Mouse (Mus musculus): ENCODE data around the gene Gramd1b. TPM values are rescaled to one million over a fixed set of nuclear protein-coding genes. Genes with fewer than 3 reads are reported as not detected.

The Gramd1b gene
- total RNA-seq, 2 experiments from 2014 or later = 19.7 to 25.3 TPM

DNA sequence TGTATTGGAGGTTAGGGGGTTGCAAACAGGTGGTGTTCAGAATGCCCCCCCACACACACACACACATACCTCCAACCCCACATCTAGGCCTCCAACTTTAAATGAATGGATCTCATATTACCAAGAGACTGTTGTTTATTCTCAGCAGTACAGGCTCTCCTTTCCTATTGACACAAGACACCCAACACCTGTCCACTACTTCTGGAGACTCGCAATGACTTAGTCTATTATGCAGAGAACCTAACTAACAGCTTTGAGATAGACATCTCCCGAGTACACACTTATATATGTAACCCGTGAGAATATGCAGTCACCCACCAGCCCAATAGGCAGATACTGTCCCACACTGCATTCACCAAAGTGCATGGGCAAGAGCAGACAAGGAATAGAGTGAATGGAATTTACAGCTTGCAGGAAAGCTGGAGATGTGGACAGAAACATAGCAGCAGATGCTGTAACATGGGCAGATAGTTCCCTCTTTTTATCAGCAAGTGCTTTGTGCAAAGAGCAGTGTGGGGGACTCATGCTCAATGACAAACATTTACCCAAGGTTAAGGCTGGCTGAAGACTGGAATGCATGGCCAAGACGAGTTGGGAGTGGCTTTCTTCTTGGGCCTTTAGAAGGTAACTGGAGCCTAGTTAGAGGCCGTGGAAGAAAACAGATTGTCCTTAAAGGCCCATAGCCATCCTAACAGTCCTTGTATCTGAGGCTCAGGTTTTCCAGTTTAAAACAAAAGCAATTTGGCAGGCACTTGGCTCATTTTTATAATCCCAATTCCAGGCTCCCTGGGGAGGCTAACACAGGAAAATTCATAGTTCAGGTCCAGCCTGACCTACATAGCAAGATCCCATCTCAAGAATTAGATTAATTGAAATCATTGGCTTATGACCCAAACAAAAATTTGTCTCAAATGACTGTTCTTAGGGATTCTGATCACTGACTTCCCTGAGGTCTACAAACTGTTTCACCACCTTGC, 71.6 kb downstream of the Gramd1b start:
- DNase-seq (ENCODE audit: low spot score in 2 of 2) = no peak

DNA sequence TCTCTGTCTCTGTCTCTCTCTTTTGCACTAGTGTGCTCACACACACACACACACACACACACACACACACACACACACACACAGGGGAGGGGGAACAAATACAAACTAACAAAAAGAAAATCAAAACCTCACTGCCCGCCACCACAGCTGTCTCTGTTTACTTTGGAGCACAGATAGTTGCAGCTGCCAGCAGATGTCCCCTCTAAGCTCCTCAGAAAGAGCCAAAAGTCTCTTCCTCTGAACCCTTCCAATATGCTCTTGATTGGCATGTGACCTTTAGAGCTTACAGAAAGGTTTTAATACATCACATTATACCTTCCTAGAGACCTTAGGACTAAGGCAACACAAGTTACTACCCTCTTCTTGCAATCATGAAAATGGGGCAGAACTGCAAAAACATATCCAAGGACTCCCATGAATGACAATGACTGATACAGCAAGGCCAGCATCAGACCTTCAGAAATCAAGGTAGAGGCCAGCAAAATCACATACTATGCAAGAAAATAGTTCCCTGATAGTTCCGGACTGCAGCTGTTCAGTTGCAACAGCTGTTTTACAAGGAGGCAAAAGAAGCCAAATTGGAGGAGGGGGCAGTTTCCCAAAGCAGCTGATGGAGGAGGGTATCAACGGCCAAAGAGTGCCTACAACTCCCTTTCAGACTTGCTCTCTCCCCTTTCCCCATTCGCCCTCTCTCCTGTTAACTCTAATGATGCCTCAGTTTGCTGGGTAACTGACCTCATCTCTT, 72.5 kb downstream of the Gramd1b start:
- DNase-seq (ENCODE audit: low spot score in 2 of 2) = no peak

DNA sequence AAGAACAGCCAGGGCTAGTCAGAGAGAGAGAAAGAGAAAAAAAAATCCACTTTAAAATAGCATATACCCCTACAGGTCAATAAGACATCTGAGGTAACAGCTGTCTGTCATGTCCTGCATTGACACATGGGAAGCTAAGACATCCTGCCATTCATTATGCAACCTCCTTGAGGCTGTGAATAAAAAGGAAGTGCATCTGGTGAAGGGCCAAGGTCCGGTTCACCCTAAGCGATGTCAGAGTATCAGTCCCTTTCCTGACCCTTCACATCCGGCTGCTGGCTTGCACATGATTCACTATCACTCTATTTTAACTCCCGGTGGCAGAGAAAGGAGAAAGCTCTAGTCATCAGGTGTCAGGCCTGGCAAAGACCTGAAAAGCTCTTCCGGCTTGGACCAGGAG, 73.7 kb downstream of the Gramd1b start:
- no peak for DNase-seq (ENCODE audit: low spot score in 2 of 2)

DNA sequence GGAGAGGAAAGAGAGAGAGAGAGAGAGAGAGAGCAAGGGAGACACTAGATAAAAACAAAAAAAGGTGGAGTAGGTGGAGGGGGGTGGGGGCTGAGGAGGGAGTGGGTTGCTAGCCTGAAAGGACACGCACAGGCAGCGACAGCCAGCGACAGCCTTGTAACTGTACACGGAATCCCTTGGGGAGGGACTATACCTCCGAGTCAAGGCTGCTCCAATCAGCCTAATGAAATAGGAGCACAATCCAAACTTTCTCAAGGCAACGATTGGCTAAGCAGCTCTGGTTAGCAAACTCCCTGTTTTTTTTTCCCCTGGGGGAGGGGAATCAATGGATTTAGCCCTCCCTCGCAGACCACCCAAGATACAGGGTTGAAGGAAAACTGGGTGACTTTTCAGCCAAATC, 75.0 kb downstream of the Gramd1b start:
- DNase-seq (ENCODE audit: low spot score in 2 of 2) = no peak

DNA sequence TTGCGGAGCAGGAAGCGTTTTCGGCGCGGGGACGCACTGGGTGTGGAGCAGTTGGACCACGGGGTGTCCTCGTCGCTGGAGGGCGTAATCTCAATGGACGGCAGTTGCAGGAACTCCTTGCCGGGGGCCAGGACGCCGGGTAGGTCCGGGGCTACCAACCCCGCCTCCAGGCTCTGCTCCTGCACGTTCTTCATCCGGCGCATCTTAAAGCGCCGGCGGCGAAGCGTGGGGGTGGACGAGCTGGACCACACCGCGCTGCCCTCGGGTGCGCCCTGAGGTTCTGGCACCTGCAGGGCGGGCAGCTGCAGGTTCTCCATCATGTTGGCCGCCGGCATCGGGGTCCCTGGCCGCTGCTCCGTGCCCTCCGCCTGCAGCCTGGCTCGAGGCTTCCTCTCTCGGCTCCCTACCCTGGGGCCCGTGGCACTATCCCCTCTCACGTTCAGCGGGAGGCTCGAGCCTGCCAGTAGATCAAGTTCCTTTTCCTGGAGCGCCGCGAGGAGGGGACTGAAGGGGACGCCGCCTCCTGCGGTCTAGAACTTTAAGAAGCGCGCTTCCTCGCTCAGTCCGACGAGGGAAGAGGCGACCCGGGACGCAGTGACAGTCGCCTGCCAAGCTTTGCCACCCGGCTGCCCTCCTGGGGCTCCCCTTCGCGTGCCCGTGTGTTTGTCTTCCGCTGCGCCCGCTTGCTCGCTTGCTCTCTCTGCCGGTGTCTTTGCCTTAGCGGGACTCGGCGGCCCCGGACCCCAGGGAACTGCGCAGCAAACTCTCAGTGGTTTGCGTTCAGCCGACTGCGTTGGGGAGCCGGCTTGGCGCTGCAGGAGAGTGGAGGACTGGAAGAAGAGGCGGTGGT, 75.6 kb downstream of the Gramd1b start:
- DNase-seq (ENCODE audit: low spot score in 2 of 2) = peak; percentile 31 to 56

DNA sequence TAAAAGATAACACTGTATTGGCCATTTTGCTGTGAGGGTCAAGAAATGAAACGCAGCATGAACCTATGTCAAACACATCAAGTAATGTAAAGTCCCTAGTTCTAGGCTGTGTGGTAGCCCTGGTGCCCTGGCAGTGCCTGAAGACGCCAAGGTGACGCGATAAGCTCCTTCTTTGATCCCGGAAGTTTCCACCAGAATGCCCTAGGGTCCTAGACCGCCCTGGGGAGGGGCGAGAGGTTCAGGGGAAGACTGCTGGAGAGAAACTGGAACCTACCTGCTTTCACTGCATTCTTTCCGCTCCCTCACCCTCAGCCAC, 76.2 kb downstream of the Gramd1b start:
- no peak for DNase-seq (ENCODE audit: low spot score in 2 of 2)

DNA sequence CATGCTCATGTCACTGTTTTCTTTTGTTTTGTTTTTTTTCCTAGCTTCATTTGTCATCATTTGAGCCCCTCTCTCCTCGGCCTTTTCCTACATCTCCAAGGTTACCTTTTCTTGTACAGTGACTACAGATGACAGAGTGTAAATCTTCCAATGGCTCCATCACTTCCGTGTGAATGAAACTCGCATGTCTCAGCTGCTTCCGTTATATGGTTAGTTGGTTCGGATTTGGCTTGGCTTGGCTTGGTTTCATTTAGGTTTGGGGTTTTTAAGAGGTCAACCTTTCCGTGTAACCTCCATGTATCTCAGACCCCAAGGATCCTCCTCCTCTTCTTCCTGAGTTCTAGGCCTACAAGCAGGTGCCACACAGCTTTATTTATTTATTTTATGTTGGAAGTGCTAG, 77.3 kb downstream of the Gramd1b start:
- no peak for DNase-seq (ENCODE audit: low spot score in 2 of 2)

DNA sequence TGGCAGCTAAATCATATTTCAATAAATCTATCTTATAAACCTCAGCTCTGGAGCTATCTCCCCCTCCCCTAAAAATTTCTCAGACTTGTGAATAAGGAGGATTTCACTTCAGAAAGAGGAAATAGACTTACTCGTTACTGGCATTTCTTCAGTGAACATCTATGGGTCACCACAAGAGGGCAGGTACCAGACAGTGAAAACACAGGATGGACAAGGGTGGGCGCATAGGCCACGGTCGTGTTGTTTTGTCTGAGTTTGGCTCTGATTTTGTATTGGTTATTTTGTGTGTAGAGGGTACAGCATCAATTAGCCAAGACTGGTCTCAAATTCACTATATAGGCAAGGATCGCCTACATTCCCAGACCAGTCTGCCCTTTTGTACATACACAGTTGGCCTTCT, 79.0 kb downstream of the Gramd1b start:
- DNase-seq (ENCODE audit: low spot score in 2 of 2) = no peak

DNA sequence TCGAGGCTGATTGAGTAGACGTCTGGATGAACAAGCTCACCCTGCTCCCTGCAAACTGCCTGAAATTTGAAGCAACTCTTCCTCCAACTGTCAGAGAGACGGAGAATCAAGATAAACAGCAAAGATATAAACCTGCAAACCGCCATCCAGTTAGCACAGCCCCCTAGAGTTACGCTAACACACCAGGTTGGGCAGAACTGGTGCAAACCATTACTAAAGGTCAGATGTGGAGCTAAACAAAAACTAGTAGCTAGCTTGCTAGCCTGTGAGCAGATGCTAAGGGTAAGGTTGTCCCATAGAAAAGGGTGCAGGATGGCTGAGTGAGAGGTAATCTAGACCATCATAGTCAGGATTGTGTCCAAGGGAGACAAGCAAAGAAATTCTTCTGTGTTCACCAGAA, 80.4 kb downstream of the Gramd1b start:
- DNase-seq (ENCODE audit: low spot score in 2 of 2) = no peak

DNA sequence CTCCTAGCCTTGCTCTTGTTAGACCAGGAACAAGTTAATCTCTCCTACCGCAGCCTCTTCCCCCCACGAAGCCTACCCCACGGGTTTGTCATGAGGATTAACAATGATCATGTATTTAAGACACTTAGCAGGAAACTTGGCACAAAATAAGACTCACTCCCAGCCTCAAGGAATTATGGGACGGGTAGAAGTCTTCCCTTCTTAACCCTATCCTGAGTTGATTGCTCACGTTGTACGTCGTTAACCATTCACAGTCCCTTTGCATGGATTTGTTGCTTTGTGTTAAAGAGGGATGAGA, 80.8 kb downstream of the Gramd1b start:
- DNase-seq (ENCODE audit: low spot score in 2 of 2) = no peak

DNA sequence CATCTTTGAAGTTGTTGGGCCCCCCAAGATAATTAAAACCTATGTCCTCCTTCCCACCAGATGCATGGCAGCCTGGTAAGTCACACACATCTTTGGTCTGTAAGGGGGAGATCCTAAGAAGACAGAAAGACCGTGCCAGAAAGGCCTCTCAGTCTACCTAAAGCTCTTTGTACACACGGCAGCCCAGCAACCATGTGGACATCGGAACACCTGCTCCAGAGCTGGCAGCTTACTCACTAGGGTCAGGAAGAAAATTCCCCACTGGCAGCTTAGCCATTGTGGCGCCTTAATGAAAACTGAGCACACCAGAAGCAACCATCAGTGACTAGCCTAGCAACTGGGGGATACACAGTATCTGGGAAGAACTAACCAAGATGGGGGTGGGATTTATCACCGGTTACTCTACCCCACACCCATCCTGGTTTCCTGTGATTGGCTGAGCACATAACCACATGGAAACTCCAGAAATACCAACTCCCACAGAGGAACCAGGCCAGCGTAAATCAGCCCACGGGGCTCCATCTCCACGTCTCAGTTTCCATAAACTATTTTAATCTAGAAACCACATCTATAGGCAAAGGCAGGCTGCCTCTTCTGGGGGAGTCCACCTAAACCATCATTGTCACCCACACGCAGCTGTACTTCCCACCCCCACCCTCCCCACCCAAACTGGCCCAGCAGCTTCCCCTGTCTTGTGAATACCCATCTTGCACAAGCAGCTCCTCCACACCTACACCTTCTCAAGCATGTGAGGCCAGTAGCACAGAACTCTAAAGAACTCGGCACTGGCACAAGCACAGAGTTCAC, 81.4 kb downstream of the Gramd1b start:
- no peak for DNase-seq (ENCODE audit: low spot score in 2 of 2)

DNA sequence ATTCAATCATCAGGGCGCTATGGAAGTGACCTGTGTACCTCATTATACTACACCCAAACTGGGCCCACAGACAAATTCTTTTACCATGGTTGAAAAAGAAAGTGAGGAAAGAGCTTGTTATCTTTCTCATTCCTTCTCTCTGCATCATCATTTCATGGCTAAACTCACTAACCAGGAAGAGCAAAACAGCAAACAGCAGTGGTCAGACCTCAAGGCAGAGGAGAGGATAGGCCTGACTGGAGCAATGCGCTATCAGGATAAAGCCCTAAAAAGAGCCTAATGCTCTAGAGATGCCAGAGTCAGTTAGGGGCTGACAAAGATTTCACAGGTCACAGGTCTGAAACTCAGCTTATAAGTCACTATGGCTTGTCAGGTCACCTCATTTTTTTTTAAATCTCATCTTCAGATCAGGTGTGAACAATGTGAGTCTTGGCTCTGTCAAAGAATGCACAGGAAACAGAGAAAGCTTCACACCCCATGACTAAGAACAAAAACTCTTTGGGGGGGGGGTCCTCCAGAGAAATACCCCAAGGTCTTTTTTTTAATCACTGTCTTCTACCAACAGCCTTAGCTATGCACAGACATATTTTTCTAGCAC, 82.4 kb downstream of the Gramd1b start:
- no peak for DNase-seq (ENCODE audit: low spot score in 2 of 2)

DNA sequence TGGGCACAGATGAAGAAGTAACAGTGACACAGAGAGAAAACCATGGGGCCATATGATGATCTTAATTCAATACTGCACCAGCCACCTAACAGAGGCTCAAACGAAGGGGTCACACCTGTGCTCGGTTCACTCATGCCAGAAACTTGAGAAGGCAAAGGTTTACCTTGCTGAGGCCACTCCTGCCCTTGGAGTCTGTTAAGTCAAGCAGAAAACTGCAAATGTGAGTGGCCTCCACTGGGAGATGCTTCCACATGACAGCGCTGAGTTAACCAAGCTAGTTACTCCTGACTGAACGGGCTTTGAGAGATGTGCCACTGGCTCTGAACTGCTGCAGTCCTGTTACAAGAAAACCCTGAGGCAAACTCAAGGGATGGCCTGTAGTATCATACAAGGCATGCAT, 83.9 kb downstream of the Gramd1b start:
- no peak for DNase-seq (ENCODE audit: low spot score in 2 of 2)

DNA sequence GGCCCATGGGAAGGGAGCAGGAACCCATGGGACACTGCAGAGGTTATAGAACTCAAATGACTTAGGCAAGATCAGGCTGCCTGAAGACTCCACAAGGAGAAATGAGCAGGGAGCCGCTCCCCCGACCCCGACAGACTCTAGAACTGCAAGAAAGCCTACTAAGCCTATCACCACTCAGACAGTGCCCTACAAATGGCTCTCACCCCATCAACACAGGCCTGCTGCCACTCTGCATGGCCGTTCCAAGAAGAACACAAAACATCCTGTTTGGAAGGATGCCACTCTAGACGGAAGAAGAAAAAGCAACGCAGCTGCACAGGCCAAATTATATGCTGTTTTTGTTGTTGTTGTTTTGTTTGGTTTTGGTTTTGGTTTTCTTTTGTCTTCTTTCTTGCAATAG, 86.2 kb downstream of the Gramd1b start:
- no peak for DNase-seq (ENCODE audit: low spot score in 2 of 2)

DNA sequence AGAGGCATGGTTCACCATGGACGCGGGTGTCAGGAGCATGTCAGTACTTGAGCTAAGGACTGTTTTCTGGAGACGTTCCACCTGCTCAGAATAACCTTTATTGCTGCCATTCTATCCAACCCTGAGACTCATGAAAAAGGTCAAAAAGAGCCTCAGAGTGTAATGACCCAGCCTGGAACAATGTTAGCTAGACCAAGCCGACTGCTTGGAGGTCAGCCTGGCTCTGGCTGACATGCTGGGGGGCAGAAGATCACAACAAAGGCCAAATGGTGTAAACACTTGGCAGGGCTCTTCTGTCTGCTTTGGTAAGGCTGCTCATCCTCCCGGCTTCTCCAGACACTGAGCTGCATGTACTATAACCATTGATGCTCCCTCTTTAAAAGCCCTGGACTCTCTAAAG, 88.4 kb downstream of the Gramd1b start:
- DNase-seq (ENCODE audit: low spot score in 2 of 2) = no peak

DNA sequence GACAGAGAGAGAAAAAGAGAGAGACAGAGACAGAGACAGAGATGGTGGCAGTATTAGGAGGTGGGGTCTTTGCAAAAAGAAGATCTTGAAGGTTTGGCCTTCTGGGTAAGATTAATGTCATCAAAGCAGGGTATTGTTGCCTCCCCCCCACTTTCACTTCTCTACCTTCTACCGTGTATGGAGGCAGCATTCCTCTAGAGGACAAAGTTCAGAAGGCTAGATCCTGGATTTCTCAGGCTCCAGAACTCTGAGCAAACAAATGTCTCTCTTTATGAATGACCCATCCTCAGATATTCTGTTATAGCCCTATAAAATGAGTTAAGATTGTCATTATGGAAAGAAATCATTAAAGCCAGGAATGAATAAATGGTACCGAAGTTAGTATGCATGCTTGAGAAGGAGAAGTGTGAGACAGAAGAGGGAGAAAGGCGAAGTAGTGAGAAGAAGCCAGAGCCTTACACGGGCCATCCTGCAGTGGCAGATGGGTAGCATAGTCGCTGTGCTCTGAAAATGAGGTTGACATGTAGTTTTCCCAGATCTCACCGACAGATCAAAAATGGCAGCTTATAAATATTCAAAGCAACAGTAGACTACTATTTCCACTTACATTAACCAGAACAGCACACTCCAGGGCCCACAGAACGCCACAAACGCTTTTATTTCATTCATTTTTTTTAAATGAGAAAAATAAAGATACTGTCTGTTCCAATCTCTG, 91.1 kb downstream of the Gramd1b start:
- DNase-seq (ENCODE audit: low spot score in 2 of 2) = no peak

DNA sequence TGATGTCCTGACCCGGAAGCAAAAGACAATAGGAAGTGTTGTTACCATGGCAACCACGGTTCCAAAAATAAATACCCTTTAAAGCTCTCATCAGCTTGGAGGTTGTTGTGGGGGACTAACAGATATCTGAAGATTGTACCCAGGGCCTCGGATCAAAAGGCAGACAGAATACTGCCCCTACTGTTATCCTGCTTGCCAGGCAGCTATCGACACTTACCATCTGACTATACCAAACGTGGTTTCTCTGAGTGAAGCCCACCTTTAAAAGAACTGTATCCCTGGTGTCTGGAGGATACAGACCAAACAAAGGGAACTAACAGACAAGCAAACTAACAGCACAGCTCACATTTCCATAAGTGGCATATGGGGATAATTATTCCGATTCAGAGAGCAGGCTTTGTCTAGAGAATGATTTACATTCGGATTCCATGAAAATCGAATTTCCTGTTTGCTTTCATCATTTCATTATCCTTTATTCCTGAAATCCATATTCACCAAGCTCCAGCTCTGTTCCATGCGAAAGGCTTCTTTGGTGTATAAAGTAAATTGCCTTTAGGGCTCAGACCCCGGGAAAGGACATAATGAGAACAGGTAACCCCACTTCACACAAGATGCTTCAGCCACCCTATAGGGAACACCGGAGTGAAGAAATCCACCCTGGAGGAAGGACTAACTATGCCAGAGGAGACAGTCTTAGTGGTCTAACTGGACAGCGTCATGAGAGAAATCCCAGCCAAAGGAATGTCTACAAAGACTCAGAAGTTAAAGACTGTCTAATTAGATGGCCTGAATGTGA, 92.3 kb downstream of the Gramd1b start:
- DNase-seq (ENCODE audit: low spot score in 2 of 2) = no peak

DNA sequence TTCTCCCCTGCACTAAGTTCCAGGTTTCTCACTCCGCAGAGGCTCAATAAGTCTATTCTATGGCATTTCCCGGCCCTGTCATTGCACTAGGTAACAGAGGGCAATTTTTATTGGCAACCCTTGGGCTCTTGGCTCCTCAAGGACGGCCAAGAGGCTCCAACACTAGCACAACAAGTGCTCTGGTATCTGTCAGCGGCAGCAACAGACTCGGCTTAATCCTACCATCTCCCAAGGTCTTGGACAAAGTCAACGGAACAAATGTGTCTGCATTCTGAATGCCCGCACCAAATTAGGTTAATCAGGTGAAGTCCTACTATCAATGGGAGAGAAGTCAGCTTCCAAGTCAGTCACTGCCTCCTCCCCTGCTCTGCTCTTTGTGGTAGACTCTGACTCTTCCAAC, 93.3 kb downstream of the Gramd1b start:
- no peak for DNase-seq (ENCODE audit: low spot score in 2 of 2)

DNA sequence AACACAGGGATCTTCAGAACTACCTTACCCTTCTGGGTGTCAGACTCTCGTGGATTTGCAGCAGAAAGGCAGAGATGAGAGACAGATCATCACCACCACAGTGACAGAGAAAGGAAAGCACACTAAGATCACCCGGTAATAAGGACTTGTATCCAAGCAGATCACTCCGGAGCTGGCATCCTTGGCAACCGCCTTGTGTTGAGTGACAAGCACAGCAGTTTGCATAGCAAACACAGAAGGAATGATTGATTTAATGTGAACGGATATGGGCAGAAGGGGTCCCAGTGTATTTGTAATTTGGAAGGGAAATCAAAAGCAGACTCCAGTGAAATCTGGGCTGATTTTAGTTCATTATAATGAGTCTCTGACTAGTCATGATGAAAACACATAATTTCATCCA, 97.9 kb downstream of the Gramd1b start:
- no peak for DNase-seq (ENCODE audit: low spot score in 2 of 2)
